Mouse (Mus musculus) cerebral cortex, adult 2 months (tissue): ENCODE data around the gene Baiap3.

ENCODE experiments used
- WGBS: fragments of 180-500 bp; shearing (Covaris S2); methylation state at CpG from one replicate; pipeline ENCODE4 v1.1.7; 2018; 5-methylcytosine and 5-hydroxymethylcytosine counted together

Baiap3 gene

DNA sequence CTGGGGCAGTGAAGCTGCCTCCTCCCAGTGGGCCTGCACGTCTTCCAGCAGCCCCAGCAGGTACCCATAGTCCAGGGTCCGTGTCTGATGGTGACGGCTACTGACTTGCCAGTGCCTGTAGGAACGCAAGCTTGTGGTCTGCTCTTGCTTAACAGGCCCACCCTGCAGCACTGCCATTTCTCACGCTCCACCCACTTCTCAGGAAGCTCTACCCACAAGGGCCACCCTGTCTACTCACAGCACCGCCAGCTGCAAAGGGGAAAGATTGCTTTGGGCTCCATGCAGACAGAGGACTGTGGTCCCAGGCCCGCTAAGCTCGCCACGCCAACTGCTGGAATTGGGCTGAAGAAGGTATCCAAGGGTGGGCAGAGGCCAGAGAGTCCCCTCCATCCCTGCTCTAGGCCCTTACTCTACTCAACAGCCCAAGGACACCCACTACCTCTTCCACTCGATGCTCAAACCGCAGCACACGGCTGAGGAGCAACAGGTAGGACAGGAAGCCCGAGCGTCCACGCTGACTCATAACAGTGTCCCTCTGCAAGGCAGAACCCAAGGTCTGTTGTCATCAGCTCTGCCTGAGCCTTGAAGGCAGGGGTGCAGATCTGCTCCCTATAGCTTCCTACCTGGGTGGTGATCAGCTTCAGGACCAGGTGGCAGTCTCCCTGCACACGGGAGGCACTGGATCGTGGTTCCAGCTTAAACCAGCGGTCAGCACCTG lies 8.0 kb downstream of the Baiap3 start:
- 75% methylated on average over 18 of the region's 18 CpGs for WGBS

DNA sequence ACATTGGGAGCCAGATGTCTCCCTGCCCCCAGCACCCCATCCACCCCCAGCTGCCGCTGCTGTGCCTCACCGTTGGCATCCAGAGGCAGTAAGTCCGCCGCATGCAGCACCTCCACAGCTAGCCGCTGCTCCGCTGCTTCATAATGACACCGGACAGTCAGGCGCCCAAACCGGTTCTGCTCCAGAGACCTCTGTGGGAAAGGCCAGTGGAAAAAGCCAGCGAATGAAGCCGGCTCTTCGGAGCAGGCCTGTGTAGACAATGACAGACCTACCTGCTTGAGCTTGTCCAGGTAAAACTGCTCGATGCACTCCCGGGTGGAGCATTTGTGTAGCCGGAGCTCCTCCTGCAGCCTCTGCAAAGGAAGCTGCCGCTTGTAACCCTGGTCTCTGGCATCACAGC lies 11.9 kb downstream of the Baiap3 start:
- 84% methylated on average over 16 of the region's 16 CpGs for WGBS

- 89% methylated on average over 11 of the region's 11 CpGs for WGBS
Measured at GRCm38 (mm10) chr17:25243131-25243780, 12.9 kb downstream of the Baiap3 start.

DNA sequence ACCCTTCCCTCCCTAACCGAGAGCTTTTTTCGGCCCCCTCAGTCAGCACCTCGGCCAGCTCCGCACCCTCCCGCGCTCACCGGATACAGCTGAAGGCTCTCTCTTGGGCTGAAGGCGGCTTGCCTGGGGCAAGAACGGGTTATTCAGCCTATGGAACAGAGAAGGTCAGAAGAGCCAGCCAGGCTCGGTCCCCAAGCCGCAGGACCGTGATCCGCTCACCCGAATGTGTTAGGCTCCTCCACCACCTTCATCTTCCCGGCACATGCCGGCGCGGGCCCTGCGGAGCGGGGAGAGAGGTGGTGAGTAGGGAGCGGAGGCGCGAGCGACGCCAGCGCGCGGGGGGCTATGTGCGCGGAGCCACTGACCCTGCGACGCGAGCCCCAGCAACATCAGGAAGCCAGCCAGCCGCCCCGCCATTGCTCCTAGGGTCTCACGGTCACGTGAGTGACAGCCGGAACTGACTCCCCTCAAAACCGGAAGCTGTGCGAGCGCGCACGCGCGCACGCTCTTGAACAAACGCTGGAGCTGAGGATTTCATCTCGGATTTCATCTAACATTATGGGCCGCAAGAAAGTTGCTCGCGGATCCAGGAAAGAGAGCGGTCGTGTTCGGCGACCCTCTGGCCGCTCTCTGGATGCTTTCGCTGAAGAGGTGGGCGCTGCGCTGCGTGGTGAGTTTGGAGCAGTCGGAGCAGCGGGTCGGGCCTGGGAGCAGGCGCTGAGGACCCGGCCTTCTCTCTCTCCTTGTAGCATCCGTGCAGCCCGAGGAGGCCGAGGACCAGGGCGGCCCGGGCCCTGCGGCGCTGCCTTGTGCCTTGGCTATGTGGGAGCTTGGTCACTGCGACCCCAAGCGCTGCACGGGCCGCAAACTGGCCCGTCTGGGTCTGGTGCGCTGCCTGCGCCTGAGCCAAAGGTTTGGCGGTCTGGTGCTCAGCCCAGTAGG lies 16.2 kb downstream of the Baiap3 start, which contains the start of the genes Gnptg and Tsr3:
Gene Gnptg (minus strand): TSS at position 430 of the 942 bp plus-strand sequence.
Gene Tsr3 (plus strand): TSS at position 476 of the 942 bp plus-strand sequence.
- under 1% methylated on average over 80 of the region's 80 CpGs for WGBS

- WGBS = 69% methylated on average over 9 of the region's 9 CpGs
Measured at GRCm38 (mm10) chr17:25235635-25236034, 20.5 kb downstream of the Baiap3 start.

DNA sequence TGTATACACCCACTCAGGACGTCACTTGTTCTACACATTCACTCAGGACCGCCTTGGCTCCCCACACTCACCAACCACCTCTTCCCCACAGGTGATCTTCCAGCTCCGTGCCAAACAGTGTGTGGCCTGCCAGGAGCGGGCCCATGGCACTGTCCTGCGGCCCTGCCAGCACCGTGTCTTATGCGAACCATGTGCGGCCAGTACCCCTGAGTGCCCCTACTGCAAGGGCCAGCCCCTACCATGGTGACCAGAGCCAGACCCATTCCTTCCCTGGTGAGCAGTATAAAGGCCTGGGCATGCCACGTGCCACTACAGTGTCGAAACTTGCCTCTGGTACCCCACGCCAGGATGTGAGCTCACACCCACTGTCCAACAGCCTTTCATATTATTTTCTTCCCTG lies 24.5 kb downstream of the Baiap3 start:
- 72% methylated on average over 6 of the region's 11 CpGs for WGBS

- 69% methylated on average over 3 of the region's 3 CpGs for WGBS
Measured at GRCm38 (mm10) chr17:25230700-25231099, 25.5 kb downstream of the Baiap3 start.

- 52% methylated on average over 17 of the region's 17 CpGs for WGBS
Measured at GRCm38 (mm10) chr17:25230014-25230655, 26.0 kb downstream of the Baiap3 start.

DNA sequence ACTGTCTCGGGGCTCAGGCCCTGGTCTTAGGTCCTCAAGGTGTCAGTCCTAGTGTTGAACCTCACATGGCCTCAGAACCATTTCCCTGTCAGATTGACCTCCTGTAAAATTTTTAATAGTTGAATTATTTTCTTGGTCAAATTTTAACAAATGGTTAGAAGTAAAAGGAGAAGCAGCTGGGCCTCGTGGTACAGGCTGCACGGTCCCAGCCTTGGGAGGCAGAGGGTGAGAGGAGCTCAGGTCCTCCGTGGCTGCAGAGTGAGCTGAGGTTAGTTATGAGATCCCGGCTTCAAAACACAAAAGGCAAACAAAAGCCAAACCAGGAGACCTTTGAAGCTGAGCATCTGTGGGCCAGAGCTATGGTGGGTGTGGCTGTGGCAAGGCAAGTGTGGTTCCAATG lies 28.2 kb downstream of the Baiap3 start:
- WGBS = 89% methylated on average over 5 of the region's 5 CpGs

DNA sequence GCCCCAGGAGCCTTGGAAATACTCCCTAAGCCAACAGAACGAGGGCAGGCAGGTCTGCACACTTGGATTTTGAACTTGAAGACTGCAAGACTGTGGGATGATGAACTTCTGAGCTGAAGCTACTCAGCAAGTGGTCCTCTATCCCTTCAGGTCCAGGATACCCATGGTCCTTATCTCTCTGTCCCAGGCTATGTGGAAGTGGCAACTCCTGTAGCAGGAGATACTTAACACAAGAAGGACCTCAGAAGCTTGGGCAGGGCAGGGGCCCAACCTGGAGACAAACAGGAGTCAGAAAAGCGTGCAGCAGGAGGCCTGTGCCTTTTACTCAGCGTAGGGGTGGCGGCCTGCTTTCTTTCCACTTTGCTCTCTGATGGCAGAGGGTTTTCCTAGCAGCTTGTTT lies 30.5 kb downstream of the Baiap3 start:
- WGBS = 88% methylated on average over 4 of the region's 4 CpGs

DNA sequence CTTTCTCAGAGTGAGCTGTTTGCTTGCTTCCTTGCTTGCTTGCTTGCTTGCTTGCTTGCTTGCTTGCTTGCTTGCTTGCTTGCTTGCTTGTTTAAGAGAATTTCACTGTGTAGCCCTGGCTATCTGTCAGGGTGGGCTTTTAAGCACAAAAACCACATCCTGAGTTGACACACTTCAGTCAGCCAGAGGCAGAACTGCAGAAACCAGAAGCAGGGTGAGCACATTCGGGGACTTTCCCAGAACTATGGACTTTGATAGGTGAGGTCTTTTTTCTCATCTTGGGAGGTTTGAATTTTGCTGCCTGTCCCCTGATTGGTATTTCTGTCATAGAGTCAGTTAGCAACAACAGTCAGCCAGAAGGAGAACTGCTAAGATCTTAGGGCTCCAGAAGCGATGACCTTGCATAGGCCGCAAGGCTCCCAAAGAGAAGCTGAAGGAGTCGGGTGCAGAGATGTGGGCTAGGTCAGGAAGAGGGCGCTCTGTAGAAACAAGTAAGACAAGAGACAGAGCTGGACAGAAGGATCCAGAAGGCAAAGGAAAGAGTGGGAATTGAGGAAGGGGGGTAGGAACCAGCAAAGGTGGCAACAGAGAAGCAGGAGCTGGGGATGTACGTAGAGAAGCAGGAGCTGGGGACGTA lies 31.5 kb downstream of the Baiap3 start:
- 84% methylated on average over 7 of the region's 7 CpGs for WGBS

DNA sequence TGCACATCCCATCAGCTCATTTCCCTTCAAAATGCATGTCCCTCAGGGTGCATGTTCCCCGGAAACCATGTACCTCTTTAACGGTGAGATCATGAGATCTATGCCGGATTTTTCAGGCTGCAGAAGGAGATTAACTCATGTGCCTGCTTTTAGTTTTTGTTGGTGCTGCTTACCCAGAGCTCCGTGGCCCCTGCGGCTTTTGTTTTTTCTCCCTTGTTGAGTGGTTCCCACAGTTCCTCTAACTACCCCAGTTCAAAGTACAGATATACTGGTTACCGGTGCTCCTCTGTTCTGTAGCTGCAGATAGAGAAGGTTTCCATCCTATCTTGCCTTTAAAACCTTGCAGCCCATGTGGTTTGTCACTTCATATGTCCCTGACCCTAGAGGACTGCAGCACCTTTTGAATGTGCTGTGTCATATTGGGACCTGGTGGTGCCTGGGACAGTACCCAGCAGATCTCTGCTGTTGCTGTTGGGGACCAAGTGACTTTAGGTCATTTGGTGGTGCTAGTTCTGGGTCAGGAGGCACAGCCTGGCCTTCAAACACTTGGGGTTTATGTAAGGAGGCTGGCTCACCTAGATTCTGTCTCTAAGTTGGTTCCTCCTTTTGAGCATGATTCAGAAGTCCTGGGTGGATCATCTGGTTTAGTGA lies 33.1 kb downstream of the Baiap3 start:
- 33% methylated on average over 6 of the region's 6 CpGs for WGBS

GRCm38 (mm10) chr17:25222504-25222940 lies 33.6 kb downstream of the Baiap3 start:
- WGBS = 16% methylated on average over 17 of the region's 28 CpGs

- WGBS = 8% methylated on average over 20 of the region's 30 CpGs
Measured at GRCm38 (mm10) chr17:25221821-25222503, 34.2 kb downstream of the Baiap3 start.

DNA sequence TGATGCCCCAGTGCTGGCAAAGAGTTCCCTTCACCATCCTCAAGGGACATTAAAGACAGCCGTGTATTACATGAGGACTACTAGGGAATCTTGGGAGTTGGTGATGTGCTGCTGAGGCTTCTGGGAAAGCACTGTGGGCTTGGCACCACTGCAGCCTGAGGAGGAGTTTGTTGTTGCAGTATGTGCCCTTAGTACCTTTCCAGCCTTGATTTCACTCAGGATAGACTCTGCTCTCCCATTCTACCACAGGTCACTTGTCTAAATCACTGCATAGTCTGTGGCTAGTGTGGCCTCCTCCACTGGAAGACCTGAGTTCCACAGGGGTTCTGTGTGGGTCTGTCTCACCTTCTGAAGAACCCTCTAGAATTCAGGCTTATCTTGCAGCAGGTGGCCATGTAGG lies 35.4 kb downstream of the Baiap3 start:
- WGBS = 63% methylated on average over 1 of the region's 1 CpGs

- WGBS = 88% methylated on average over 15 of the region's 15 CpGs
Measured at GRCm38 (mm10) chr17:25219492-25220295, 36.5 kb downstream of the Baiap3 start.

DNA sequence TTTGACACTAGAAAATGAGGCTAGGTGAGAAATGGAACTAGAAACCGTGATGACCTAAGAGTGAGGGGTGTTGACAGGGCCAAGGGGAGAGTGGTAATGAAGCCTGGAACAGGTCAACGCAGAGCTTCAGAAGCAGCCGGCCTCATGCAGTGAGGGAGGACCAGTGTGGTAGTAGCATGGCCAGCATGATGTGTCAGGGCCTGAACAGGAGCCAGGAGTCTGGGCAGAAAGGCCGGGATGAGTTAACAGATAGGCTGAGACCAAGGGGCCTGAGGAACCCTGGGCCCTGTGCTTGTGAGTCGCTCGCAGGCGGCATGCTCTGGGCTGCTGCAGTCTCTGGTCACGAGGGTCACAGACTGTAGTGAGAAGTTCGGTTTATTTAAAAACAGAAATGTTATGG lies 37.2 kb downstream of the Baiap3 start:
- 89% methylated on average over 9 of the region's 9 CpGs for WGBS

GRCm38 (mm10) chr17:25215431-25215830 lies 40.7 kb downstream of the Baiap3 start:
- 83% methylated on average over 3 of the region's 3 CpGs for WGBS

DNA sequence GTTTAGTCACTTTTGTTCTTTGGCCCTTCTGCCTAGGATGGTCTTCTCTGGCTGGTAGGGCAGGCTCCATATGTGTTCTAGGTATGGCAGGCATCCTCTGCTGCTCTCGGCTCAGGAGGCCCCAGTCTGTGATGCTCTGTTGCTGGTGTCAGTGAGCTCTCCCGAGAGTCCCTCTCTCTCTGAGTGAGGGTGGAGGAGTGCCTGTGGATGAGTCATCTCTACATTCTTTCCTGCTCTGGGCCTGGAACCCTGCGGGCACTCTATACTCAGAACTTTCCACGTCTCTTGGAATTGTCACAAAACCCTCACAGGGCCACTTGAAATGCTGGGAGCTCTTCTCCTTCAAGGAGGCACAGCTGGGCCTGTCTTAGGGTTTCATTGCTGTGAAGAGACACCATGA lies 44.5 kb downstream of the Baiap3 start:
- 53% methylated on average over 4 of the region's 4 CpGs for WGBS
